Mouse (Mus musculus): ENCODE results near the gene Mdga1. TPM values are rescaled to one million over a fixed set of nuclear protein-coding genes. Genes with fewer than 3 reads are reported as not detected.

Gene Mdga1
- polyA plus RNA-seq, 1 experiment from 2014 or later: 2.1 TPM

- DNase-seq (ENCODE audit: low spot score) (peak; percentile 95), ATAC-seq (replicated peaks; ENCODE audit: insufficient number of reproducible peaks, low FRiP score, low TSS enrichment, low read depth) (peak; percentile 90)
- peak within 1 kb of the TSS; percentile 98 for H3K9ac ChIP-seq (replicated peaks; ENCODE audit: low read length)
- H3K36me3 ChIP-seq (replicated peaks; ENCODE audit: control insufficient read depth, insufficient read depth, low read depth, low read length): no peaks in the 10 kb centered on the region
- no peaks in the 10 kb centered on the region for H3K27me3 ChIP-seq (ENCODE audit: control insufficient read depth, insufficient read depth, low read length)
- peak within 1 kb of the TSS; percentile 97 for H3K4me3 ChIP-seq (ENCODE audit: low read depth, low read length)
- no peaks in the 10 kb centered on the region for H3K9me3 ChIP-seq (replicated peaks; ENCODE audit: control insufficient read depth, low read length)
- 0 out of 2 replicates have a peak, but pooled peaks cover 2% of the 10 kb centered on the region for H3K4me1 ChIP-seq (ENCODE audit: control insufficient read depth, insufficient read depth, low read length)
- H3K27ac ChIP-seq (replicated peaks; ENCODE audit: low read depth, low read length): peak within 1 kb of the TSS; percentile 99
- under 1% methylated on average over 53 of the region's 93 CpGs for WGBS
- peak within 1 kb of the TSS; percentile 64 for H3K4me2 ChIP-seq (ENCODE audit: low read depth, low read length)
Observed at GRCm38 (mm10) chr17:30004203-30005102, 34.6 kb upstream of the Mdga1 start, which contains the start of gene Zfand3. TSS of gene Zfand3 (plus strand) at chr17:30004733.

- no peak for DNase-seq (ENCODE audit: low spot score)
- H3K27me3 ChIP-seq (ENCODE audit: control insufficient read depth, insufficient read depth, low read length): no peaks in the 10 kb centered on the region
- no peak overlapping the region for H3K27ac ChIP-seq (replicated peaks; ENCODE audit: low read depth, low read length)
- ATAC-seq (replicated peaks; ENCODE audit: insufficient number of reproducible peaks, low FRiP score, low TSS enrichment, low read depth): no peak
- no peak overlapping the region for H3K4me2 ChIP-seq (ENCODE audit: low read depth, low read length)
- no peak overlapping the region for H3K4me3 ChIP-seq (ENCODE audit: low read depth, low read length)
- WGBS: 74% methylated on average over 24 of the region's 24 CpGs
- no peaks in the 10 kb centered on the region for H3K4me1 ChIP-seq (ENCODE audit: control insufficient read depth, insufficient read depth, low read length)
- no peaks in the 10 kb centered on the region for H3K36me3 ChIP-seq (replicated peaks; ENCODE audit: control insufficient read depth, insufficient read depth, low read depth, low read length)
- no peak overlapping the region for H3K9ac ChIP-seq (replicated peaks; ENCODE audit: low read length)
- H3K9me3 ChIP-seq (replicated peaks; ENCODE audit: control insufficient read depth, low read length): no peaks in the 10 kb centered on the region
Observed at GRCm38 (mm10) chr17:29998566-29999295, 28.8 kb upstream of the Mdga1 start.

- no peak for ATAC-seq (replicated peaks; ENCODE audit: insufficient number of reproducible peaks, low FRiP score, low TSS enrichment, low read depth)
Observed at GRCm38 (mm10) chr17:29997726-29998125, 27.8 kb upstream of the Mdga1 start.

GRCm38 (mm10) chr17:29995986-29996385 is 26.1 kb upstream of the Mdga1 start:
- WGBS: 92% methylated on average over 5 of the region's 5 CpGs
- H3K27me3 ChIP-seq (ENCODE audit: control insufficient read depth, insufficient read depth, low read length): no peaks in the 10 kb centered on the region
- no peak overlapping the region for H3K9ac ChIP-seq (replicated peaks; ENCODE audit: low read length)
- no peaks in the 10 kb centered on the region for H3K9me3 ChIP-seq (replicated peaks; ENCODE audit: control insufficient read depth, low read length)
- no peak overlapping the region for H3K4me3 ChIP-seq (ENCODE audit: low read depth, low read length)
- no peak overlapping the region for H3K4me2 ChIP-seq (ENCODE audit: low read depth, low read length)
- DNase-seq (ENCODE audit: low spot score): no peak
- no peak overlapping the region for H3K27ac ChIP-seq (replicated peaks; ENCODE audit: low read depth, low read length)
- ATAC-seq (replicated peaks; ENCODE audit: insufficient number of reproducible peaks, low FRiP score, low TSS enrichment, low read depth): no peak
- H3K4me1 ChIP-seq (ENCODE audit: control insufficient read depth, insufficient read depth, low read length): no peaks in the 10 kb centered on the region
- no peaks in the 10 kb centered on the region for H3K36me3 ChIP-seq (replicated peaks; ENCODE audit: control insufficient read depth, insufficient read depth, low read depth, low read length)

More at GRCm38 (mm10) chr17:29997726-29998125, 27.8 kb upstream of the Mdga1 start:
- no peak for DNase-seq (ENCODE audit: low spot score)
- Histone ChIP-seq H3K36me3 (replicated peaks; ENCODE audit: control insufficient read depth, insufficient read depth, low read depth, low read length) (no peaks in the 10 kb centered on the region), H3K9ac (replicated peaks; ENCODE audit: low read length) (no peak overlapping the region), H3K4me3 (ENCODE audit: low read depth, low read length) (no peak overlapping the region), H3K9me3 (replicated peaks; ENCODE audit: control insufficient read depth, low read length) (no peaks in the 10 kb centered on the region), H3K27me3 (ENCODE audit: control insufficient read depth, insufficient read depth, low read length) (no peaks in the 10 kb centered on the region), H3K4me1 (ENCODE audit: control insufficient read depth, insufficient read depth, low read length) (no peaks in the 10 kb centered on the region), H3K27ac (replicated peaks; ENCODE audit: low read depth, low read length) (no peak overlapping the region), H3K4me2 (ENCODE audit: low read depth, low read length) (no peak overlapping the region)
- WGBS: 78% methylated on average over 7 of the region's 7 CpGs

GRCm38 (mm10) chr17:29994459-29994858 is 24.6 kb upstream of the Mdga1 start:
- H3K9me3 ChIP-seq (replicated peaks; ENCODE audit: control insufficient read depth, low read length): no peaks in the 10 kb centered on the region
- no peak overlapping the region for H3K9ac ChIP-seq (replicated peaks; ENCODE audit: low read length)
- WGBS: 86% methylated on average over 4 of the region's 4 CpGs
- H3K4me2 ChIP-seq (ENCODE audit: low read depth, low read length): no peak overlapping the region
- H3K27ac ChIP-seq (replicated peaks; ENCODE audit: low read depth, low read length): no peak overlapping the region
- DNase-seq (ENCODE audit: low spot score) (no peak), ATAC-seq (replicated peaks; ENCODE audit: insufficient number of reproducible peaks, low FRiP score, low TSS enrichment, low read depth) (no peak)
- no peaks in the 10 kb centered on the region for H3K27me3 ChIP-seq (ENCODE audit: control insufficient read depth, insufficient read depth, low read length)
- H3K4me1 ChIP-seq (ENCODE audit: control insufficient read depth, insufficient read depth, low read length): no peaks in the 10 kb centered on the region
- no peaks in the 10 kb centered on the region for H3K36me3 ChIP-seq (replicated peaks; ENCODE audit: control insufficient read depth, insufficient read depth, low read depth, low read length)
- H3K4me3 ChIP-seq (ENCODE audit: low read depth, low read length): no peak overlapping the region

- Histone ChIP-seq H3K36me3 (replicated peaks; ENCODE audit: control insufficient read depth, insufficient read depth, low read depth, low read length) (no peaks in the 10 kb centered on the region), H3K9ac (replicated peaks; ENCODE audit: low read length) (no peak overlapping the region), H3K9me3 (replicated peaks; ENCODE audit: control insufficient read depth, low read length) (no peaks in the 10 kb centered on the region), H3K4me3 (ENCODE audit: low read depth, low read length) (no peak overlapping the region), H3K27ac (replicated peaks; ENCODE audit: low read depth, low read length) (no peak overlapping the region), H3K4me1 (ENCODE audit: control insufficient read depth, insufficient read depth, low read length) (no peaks in the 10 kb centered on the region), H3K27me3 (ENCODE audit: control insufficient read depth, insufficient read depth, low read length) (no peaks in the 10 kb centered on the region), H3K4me2 (ENCODE audit: low read depth, low read length) (no peak overlapping the region)
- DNase-seq (ENCODE audit: low spot score) (no peak), ATAC-seq (replicated peaks; ENCODE audit: insufficient number of reproducible peaks, low FRiP score, low TSS enrichment, low read depth) (no peak)
- 67% methylated on average over 3 of the region's 3 CpGs for WGBS
Observed at GRCm38 (mm10) chr17:29994011-29994410, 24.1 kb upstream of the Mdga1 start.

- Histone ChIP-seq H3K36me3 (replicated peaks; ENCODE audit: control insufficient read depth, insufficient read depth, low read depth, low read length) (no peaks in the 10 kb centered on the region), H3K27ac (replicated peaks; ENCODE audit: low read depth, low read length) (no peak overlapping the region), H3K4me2 (ENCODE audit: low read depth, low read length) (no peak overlapping the region), H3K9ac (replicated peaks; ENCODE audit: low read length) (no peak overlapping the region), H3K27me3 (ENCODE audit: control insufficient read depth, insufficient read depth, low read length) (no peaks in the 10 kb centered on the region), H3K4me1 (ENCODE audit: control insufficient read depth, insufficient read depth, low read length) (no peaks in the 10 kb centered on the region), H3K4me3 (ENCODE audit: low read depth, low read length) (no peak overlapping the region), H3K9me3 (replicated peaks; ENCODE audit: control insufficient read depth, low read length) (no peaks in the 10 kb centered on the region)
- no peak for ATAC-seq (replicated peaks; ENCODE audit: insufficient number of reproducible peaks, low FRiP score, low TSS enrichment, low read depth)
- no peak for DNase-seq (ENCODE audit: low spot score)
- WGBS: 83% methylated on average over 8 of the region's 8 CpGs
Observed at GRCm38 (mm10) chr17:29993488-29993887, 23.6 kb upstream of the Mdga1 start.

GRCm38 (mm10) chr17:29990845-29991244 is 21.0 kb upstream of the Mdga1 start:
- Histone ChIP-seq H3K4me3 (ENCODE audit: low read depth, low read length) (no peak overlapping the region), H3K4me2 (ENCODE audit: low read depth, low read length) (no peak overlapping the region), H3K9ac (replicated peaks; ENCODE audit: low read length) (no peak overlapping the region), H3K4me1 (ENCODE audit: control insufficient read depth, insufficient read depth, low read length) (no peaks in the 10 kb centered on the region), H3K36me3 (replicated peaks; ENCODE audit: control insufficient read depth, insufficient read depth, low read depth, low read length) (no peaks in the 10 kb centered on the region), H3K27ac (replicated peaks; ENCODE audit: low read depth, low read length) (no peak overlapping the region), H3K27me3 (ENCODE audit: control insufficient read depth, insufficient read depth, low read length) (no peaks in the 10 kb centered on the region), H3K9me3 (replicated peaks; ENCODE audit: control insufficient read depth, low read length) (no peaks in the 10 kb centered on the region)
- ATAC-seq (replicated peaks; ENCODE audit: insufficient number of reproducible peaks, low FRiP score, low TSS enrichment, low read depth) (no peak), DNase-seq (ENCODE audit: low spot score) (no peak)
- 86% methylated on average over 2 of the region's 2 CpGs for WGBS
